Mouse (Mus musculus) retina, adult 2 months (tissue): ENCODE results near the gene AI597479.
"Not testable (repeated sequence)": the region's sequence is repeated elsewhere in the genome, so short reads cannot be mapped to it uniquely, and the experiment has no call there.

ENCODE experiments used
- DNase-seq: peaks from one replicate; pipeline ENCODE4 v3.0.0-alpha.2; 2012; ENCODE audit warnings: low read depth, low spot score

Gene AI597479

DNA sequence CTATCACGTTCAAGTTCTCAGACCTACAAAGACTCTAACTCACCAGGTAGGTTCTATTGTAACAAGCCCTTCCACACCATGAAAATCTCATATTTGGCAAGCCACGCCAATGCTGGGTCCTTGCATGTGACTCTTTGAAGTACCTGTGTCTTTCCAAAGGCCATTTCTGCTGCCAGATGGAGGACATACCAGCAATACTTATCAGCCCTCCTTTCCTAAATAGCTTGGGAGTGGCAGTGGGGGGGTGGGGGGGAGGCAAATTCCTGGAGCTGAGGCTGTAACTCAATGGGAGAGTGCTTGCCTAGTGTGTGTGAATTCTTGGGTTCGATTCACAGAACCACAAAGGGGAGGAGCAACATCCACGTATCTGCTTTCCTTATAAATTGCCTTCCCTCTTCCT, 26.2 kb downstream of the AI597479 start:
- no peak for DNase-seq

- no peak for DNase-seq
Measured at GRCm38 (mm10) chr1:43127196-43127595, 28.7 kb downstream of the AI597479 start.

- no peak for DNase-seq
Measured at GRCm38 (mm10) chr1:43127820-43128610, 29.5 kb downstream of the AI597479 start.

- DNase-seq = no peak
Measured at GRCm38 (mm10) chr1:43130219-43130981, 31.9 kb downstream of the AI597479 start.

DNA sequence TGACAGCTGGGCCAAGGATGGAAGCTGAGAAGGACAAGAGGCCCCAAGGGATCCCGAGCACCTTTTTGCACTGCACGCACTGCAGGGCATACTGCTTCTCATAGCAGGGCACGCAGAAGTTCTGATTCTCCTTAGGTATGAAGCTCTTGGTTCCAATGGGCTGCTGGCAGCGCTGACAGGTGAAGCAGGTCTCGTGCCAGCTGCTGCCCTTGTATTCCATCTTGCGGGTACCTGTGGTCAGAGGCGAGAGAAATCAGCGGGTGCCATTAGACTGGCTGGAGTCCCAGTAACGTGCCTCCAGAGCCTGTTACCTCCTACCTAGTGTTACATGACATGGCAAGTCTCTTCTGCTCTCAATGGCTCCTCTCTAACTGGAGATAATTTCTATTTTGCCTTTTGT, 33.1 kb downstream of the AI597479 start:
- DNase-seq = no peak

GRCm38 (mm10) chr1:43136488-43137029, 38.0 kb downstream of the AI597479 start:
- DNase-seq = not testable (repeated sequence)

GRCm38 (mm10) chr1:43137334-43137733, 38.8 kb downstream of the AI597479 start:
- no peak for DNase-seq

GRCm38 (mm10) chr1:43138268-43138812, 39.8 kb downstream of the AI597479 start:
- no peak for DNase-seq

DNA sequence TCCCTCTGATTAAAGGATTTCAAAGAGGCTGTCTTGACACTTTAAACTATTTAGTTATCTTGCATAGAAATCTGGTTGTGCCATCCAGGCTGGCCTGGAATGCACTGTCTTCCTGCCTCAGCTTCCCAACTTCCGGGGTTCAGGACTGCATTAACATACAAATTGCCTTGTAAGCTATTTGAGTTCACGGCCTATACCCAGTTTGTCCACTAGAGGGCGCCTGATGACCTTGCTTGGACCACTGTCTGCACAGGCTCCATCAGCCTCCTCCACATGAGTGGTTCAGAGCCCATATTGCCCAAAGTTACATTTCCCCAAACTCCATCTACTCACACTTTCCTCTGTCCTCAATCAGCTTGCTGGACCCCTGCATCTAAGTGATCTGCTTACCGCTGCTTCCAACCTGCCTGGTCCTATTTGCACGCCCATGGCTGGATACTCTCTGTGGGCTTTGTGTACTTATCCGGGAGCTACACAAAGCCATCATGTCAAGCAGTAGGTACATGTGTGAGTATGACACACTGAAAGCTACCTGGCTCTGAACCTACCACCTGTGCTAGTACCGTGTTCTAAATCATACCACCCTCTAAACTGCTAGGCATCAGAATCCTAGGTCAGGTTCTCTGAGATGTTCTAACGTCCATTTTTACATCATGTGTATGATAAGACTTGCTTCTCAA, 41.2 kb downstream of the AI597479 start:
- DNase-seq = peak; percentile 68

DNA sequence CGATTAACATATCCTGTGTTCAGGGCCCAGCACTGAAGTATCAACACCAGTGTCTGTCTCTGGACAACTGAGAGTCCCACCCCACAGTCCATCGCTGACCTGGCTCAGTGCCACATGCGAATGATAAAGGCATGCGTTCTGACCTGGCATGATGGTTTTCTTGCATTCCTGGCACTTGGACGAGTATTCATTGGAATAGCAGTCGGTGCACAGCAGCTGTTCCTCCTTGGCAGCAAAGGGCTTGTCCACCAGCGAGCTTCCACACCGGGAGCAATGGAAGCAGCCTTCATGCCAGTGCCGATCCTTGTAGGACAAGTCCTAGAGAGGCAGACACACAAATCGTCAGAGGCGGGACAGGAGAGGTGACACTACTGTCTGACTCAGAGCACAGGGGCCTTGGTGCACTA, 43.0 kb downstream of the AI597479 start:
- no peak for DNase-seq

DNA sequence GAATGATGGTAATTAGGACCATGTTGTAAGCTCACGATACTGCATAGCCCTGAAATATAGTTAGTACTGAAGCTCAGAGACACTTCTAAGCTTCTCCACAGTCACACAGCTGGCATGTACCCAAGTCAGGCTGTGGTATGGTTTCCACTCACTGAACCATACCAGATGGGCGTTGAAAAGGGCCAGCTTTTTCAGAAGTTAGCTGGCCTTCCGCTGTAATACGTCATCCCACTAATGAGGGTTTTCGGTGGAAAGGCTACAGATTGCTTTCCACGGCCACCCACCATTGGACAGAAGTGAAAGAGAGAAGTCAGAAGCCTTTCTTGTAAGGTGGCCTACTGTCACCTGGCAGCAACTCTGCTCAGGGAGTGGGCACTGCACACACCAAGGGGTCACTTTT, 44.3 kb downstream of the AI597479 start:
- DNase-seq = no peak

DNA sequence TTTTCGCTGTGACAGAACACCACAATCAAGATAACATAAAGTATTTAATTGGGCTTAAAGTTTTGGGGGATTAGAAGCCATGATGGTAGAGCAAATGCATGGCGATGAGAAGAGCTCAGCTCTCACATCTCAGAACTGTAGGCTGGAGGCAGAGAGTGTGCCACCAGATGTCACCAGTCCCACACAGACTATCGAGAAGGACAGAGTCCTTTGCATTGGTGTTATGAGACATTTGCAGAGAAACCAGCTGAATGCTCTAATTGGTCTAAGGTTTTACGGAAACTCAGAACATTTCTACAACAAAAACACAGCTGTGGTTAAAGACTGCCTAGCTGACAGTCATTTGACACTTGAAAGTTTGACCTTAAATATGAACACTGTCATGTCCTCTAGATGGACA, 44.8 kb downstream of the AI597479 start:
- DNase-seq = no peak

DNA sequence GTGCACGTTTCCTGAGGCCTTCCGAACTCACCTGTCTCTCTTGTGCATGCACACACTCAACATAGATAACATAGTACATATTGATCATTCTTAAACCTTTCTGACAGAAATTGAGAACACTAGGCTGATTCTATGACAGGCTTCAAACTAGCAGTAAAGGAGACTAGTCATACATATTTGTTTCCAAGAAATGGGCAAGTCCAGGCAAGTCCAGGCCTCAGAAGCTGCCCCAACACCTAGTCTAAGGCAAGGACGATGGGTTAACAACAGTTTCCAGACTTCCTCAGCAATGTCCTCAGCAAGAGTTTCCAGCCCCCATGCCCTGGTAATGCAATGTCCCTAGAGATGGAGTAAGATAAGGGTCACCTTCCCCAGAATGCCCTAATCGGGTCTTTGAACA, 45.3 kb downstream of the AI597479 start:
- no peak for DNase-seq

DNA sequence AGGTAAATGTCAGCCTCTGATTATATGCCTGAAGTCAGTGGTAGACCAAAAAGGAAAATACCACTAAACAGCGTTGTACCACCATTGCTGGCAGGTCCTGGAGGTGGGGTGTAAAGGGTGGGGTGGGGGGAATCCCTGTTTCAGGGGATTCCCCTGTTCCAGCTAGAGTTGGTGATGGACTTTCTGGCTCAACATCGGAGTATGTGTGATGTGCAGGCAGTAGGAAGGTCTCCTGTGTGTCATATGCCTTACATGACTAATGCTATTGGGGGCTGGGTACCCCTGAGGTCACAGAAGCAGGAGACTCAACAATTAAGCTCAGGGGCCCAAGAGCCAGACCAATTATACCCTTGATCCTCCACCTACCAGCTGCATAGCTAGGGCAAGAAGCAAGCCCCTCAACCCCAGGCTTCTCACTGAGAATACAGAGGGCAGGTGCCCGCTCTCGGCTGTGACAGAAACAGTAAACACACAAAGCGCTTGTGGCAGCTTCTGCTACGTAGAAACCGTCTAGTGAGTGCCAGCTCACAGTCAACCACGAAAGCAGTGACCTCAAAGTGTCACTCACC, 45.9 kb downstream of the AI597479 start:
- no peak for DNase-seq

GRCm38 (mm10) chr1:43145388-43145787, 46.9 kb downstream of the AI597479 start:
- DNase-seq = no peak

GRCm38 (mm10) chr1:43147474-43147873, 49.0 kb downstream of the AI597479 start:
- DNase-seq = no peak

DNA sequence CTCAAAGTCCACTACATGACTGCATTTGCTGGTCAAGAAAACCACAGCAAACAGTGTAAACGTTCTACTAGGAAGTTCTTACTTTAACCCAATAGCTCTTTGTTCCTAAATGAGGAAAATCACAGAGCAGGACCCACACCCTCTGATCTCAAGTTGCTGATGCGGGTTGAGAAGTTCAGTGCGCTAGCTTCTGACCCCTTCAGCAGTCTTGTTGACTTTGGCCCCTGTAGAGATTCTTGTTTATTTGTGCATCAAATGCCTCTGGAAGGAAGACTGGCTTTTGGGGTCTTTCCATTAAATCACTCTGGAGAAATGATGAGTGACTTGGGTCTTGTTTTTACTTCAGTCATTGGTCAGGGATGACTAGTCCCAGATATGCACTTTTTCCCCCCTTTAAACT, 51.7 kb downstream of the AI597479 start:
- DNase-seq = no peak

- DNase-seq = no peak
Measured at GRCm38 (mm10) chr1:43152626-43153025, 54.1 kb downstream of the AI597479 start.

DNA sequence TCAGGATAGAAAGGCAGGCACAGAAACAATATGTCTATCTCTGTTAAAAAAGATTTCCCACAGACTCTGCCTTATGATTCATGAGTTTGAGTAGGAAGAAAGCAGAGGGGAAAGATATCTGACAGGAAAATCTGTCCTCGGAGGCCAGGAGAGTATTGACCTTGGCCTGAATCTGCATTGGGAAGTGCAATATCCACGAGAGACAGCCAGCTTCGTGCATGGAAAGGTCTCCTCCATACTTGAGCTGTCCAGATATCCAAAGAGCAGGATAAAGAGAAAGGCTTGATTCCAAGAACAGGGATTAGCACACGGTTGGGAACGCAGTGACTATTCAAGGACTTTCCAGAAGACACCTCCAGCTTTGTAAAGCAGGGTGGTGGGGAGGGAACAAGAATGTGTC, 55.0 kb downstream of the AI597479 start:
- no peak for DNase-seq

DNA sequence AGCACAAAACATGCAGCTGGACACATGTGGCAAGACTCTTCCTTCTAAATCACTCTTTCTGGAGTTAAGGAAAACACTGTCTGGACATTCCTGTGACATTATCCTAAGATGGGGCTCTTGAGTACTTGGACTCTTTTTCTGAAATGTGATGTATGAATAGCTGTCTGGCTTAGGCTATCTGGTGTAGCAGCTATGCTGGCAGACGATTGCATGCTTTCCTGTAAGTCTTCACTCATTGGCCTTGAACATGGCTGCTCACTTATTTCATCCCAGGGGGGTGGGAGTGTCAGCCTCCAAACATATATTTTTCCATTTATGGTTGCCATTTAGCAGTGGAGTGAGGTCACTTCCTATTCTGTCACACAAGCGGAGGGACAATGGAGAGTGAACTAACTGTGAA, 56.0 kb downstream of the AI597479 start:
- DNase-seq = no peak

DNA sequence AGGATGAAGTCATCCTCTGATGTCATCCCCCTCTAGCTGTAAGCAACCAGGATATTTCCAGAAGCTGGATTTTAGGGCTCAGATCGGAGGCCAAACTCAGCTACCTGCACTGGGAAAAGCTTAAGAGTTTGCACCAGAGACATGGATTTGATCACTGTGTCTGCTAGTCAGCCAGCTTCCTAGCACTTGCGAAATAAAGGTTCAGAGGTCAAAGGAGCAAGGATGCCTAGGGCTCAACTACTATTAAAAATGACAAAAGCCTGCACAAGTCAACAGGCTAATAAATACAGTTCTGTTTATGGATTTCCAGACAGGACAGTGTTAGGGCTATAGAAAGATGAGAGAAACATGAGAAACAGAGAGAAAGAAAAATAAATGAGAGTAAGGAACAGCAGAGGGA, 59.4 kb downstream of the AI597479 start:
- no peak for DNase-seq

DNA sequence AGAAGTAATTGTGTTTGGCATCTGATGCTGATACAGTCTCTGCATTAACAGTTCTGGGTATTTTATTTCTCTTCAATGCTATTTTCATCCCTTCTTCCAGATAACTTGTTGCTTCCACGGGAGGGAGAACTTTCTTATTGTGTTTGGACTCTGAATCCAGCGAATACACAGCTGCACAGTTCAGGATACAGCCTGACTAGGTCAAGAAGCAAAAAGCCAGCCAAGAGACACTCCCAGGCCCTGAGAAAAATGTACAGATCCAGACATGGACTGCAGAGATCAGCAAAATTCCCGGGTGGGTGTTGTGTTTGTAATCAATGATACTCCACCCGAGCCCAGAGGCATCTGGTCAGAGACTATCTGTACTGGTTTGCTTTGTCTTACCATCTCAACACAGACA, 60.9 kb downstream of the AI597479 start:
- no peak for DNase-seq
